ENCODE assay signal across 17 mouse cellular contexts in the genomic region with DNA sequence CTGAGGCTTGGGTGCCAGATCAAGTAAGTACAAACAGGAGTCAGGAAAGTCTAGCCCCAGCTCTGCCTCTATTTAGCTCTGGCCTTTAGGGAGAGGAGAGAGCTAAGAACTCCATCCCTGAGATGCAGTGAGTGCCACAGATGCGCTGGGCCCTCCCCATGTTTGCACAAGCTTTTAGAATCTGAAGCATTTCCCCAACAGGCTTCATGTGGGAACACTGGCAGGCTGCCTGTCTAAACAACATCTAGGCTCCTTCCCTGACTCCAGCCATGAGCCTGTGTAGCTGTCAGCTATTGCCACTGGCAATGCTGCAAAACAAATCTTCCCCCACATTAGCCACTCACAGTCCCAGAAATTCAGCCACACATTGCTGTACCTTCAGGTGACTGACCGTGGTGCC.
DNase-seq lines count a peak whose midpoint lies in the region; ATAC-seq and TF ChIP-seq lines count a peak whose summit lies in the region.
"Had no signal": no experiment of that assay in that cellular context is flagged by ENCODE, and none has a peak within 500 bp of the region (broad histone marks: within the 10 kb centered on the region; RNA-seq: fewer than 3 reads in every experiment).

No protein-coding gene starts in this region.

- no peak overlapping the region for H3K4me2 ChIP-seq in embryonic facial prominence, embryonic 14.5 days (ENCODE audit: low read depth, low read length)
- no peak overlapping the region for H3K4me2 ChIP-seq in kidney, postnatal 0 days (ENCODE audit: low read length)
- no peak overlapping the region for H3K4me2 ChIP-seq in lung, postnatal 0 days (replicated peaks; ENCODE audit: low read depth, low read length)
- H3K4me2 ChIP-seq: liver, embryonic 15.5 days had no signal

- TF ChIP-seq EP300 in lung, postnatal 0 days (IDR thresholded peaks at IDR 0.05) = peak; percentile 52; the same call in 1 of the 2 replicates

- H3K4me3 ChIP-seq in embryonic facial prominence, embryonic 14.5 days (ENCODE audit: low read depth, low read length) = no peak overlapping the region
- no peak overlapping the region for H3K4me3 ChIP-seq in embryonic facial prominence, embryonic 10.5 days
- no peak overlapping the region for H3K4me3 ChIP-seq in kidney, postnatal 0 days (replicated peaks; ENCODE audit: low read depth, low read length)
- no peak overlapping the region for H3K4me3 ChIP-seq in lung, postnatal 0 days (ENCODE audit: low read depth, low read length)
- H3K4me3 ChIP-seq: forebrain, embryonic 10.5 days; limb, embryonic 10.5 days; liver, embryonic 15.5 days; midbrain, embryonic 10.5 days had no signal

- peak; percentile 34 for DNase-seq in embryonic facial prominence, embryonic 14.5 days (ENCODE audit: low spot score)
- no peak for DNase-seq in embryonic facial prominence, embryonic 10.5 days (ENCODE audit: low spot score)
- DNase-seq in NIH3T3 (ENCODE audit: low read depth) = peak; percentile 76
- DNase-seq in kidney, postnatal 0 days (ENCODE audit: low spot score) = peak; percentile 64
- DNase-seq in lung, postnatal 0 days (ENCODE audit: low spot score) = peak; percentile 45
- no peak for DNase-seq in spleen, adult 18-20 months
- DNase-seq in gastrocnemius, postnatal 4 days (ENCODE audit: low spot score in 2 of 2) = no peak
- DNase-seq: adrenal gland, adult 8-10 months; cerebellum, postnatal 14 days; heart, postnatal 14 days; right cerebral cortex, postnatal 25 days; thymus, adult 2 months had no signal

- 61% methylated on average over 2 of the region's 2 CpGs for WGBS in embryonic facial prominence, embryonic 14.5 days
- WGBS in embryonic facial prominence, embryonic 10.5 days = 75% methylated on average over 2 of the region's 2 CpGs
- WGBS in kidney, postnatal 0 days = 70% methylated on average over 2 of the region's 2 CpGs
- 45% methylated on average over 2 of the region's 2 CpGs for WGBS in lung, postnatal 0 days

- no peaks in the 10 kb centered on the region for H3K36me3 ChIP-seq in embryonic facial prominence, embryonic 14.5 days (ENCODE audit: control insufficient read depth, insufficient read depth, low read length)
- no peaks in the 10 kb centered on the region for H3K36me3 ChIP-seq in embryonic facial prominence, embryonic 10.5 days (replicated peaks)
- H3K36me3 ChIP-seq in kidney, postnatal 0 days (ENCODE audit: insufficient read depth, low read length) = no peaks in the 10 kb centered on the region
- no peaks in the 10 kb centered on the region for H3K36me3 ChIP-seq in lung, postnatal 0 days (ENCODE audit: insufficient read depth, low read length)
- H3K36me3 ChIP-seq: forebrain, embryonic 10.5 days; limb, embryonic 10.5 days; liver, embryonic 15.5 days; midbrain, embryonic 10.5 days had no signal

- H3K4me1 ChIP-seq in embryonic facial prominence, embryonic 14.5 days (ENCODE audit: control insufficient read depth, insufficient read depth, low read length) = 0 out of 2 replicates have a peak, but pooled peaks cover 4% of the 10 kb centered on the region
- H3K4me1 ChIP-seq in embryonic facial prominence, embryonic 10.5 days = peaks cover 36% of the 10 kb centered on the region
- 0 out of 2 replicates have a peak, but pooled peaks cover 12% of the 10 kb centered on the region for H3K4me1 ChIP-seq in kidney, postnatal 0 days (replicated peaks; ENCODE audit: insufficient read depth, low read length)
- peaks cover 12% of the 10 kb centered on the region; the same call in 1 of the 2 replicates for H3K4me1 ChIP-seq in lung, postnatal 0 days (ENCODE audit: insufficient read depth, low read depth, low read length)
- H3K4me1 ChIP-seq: liver, embryonic 15.5 days had no signal

- ATAC-seq in embryonic facial prominence, embryonic 14.5 days (ENCODE audit: low read depth) = no peak
- ATAC-seq in kidney, postnatal 0 days (replicated peaks; ENCODE audit: low FRiP score, low read depth) = no peak
- ATAC-seq in lung, postnatal 0 days = 0 out of 2 replicates have a peak, but pooled peaks have one; percentile 23
- ATAC-seq in megakaryocyte progenitor cell, adult 5-6 weeks (replicated peaks; ENCODE audit: poor library complexity) = no peak

- H3K27me3 ChIP-seq in embryonic facial prominence, embryonic 14.5 days (replicated peaks; ENCODE audit: control insufficient read depth, insufficient read depth, low read length) = no peaks in the 10 kb centered on the region
- no peaks in the 10 kb centered on the region for H3K27me3 ChIP-seq in embryonic facial prominence, embryonic 10.5 days (replicated peaks; ENCODE audit: low read depth, poor library complexity, severe bottlenecking)
- H3K27me3 ChIP-seq in kidney, postnatal 0 days (ENCODE audit: insufficient read depth, low read length) = no peaks in the 10 kb centered on the region
- H3K27me3 ChIP-seq in lung, postnatal 0 days (replicated peaks; ENCODE audit: insufficient read depth, low read length) = no peaks in the 10 kb centered on the region
- H3K27me3 ChIP-seq: liver, embryonic 15.5 days had no signal

- no peaks in the 10 kb centered on the region for H3K9me3 ChIP-seq in embryonic facial prominence, embryonic 14.5 days (ENCODE audit: control insufficient read depth, low read length)
- H3K9me3 ChIP-seq in embryonic facial prominence, embryonic 10.5 days = no peaks in the 10 kb centered on the region
- H3K9me3 ChIP-seq in kidney, postnatal 0 days (replicated peaks; ENCODE audit: low read length) = no peaks in the 10 kb centered on the region
- no peaks in the 10 kb centered on the region for H3K9me3 ChIP-seq in lung, postnatal 0 days (ENCODE audit: low read length)
- H3K9me3 ChIP-seq: forebrain, embryonic 10.5 days; limb, embryonic 10.5 days; liver, embryonic 15.5 days; midbrain, embryonic 10.5 days had no signal

- no peak for TF ChIP-seq CTCF in kidney, postnatal 0 days (IDR thresholded peaks at IDR 0.05; ENCODE audit: low read depth)
- TF ChIP-seq CTCF in lung, postnatal 0 days (IDR thresholded peaks at IDR 0.05) = no peak

- H3K27ac ChIP-seq in embryonic facial prominence, embryonic 14.5 days (replicated peaks; ENCODE audit: low read depth, low read length) = no peak overlapping the region
- H3K27ac ChIP-seq in embryonic facial prominence, embryonic 10.5 days (replicated peaks) = no peak overlapping the region
- H3K27ac ChIP-seq in kidney, postnatal 0 days = no peak overlapping the region
- no peak overlapping the region for H3K27ac ChIP-seq in lung, postnatal 0 days (ENCODE audit: low read length)
- H3K27ac ChIP-seq: forebrain, embryonic 10.5 days; limb, embryonic 10.5 days; liver, embryonic 15.5 days; midbrain, embryonic 10.5 days had no signal

- no peak overlapping the region for H3K9ac ChIP-seq in embryonic facial prominence, embryonic 14.5 days (ENCODE audit: low read depth, low read length)
- H3K9ac ChIP-seq in kidney, postnatal 0 days (ENCODE audit: low read depth, low read length) = no peak overlapping the region
- no peak overlapping the region for H3K9ac ChIP-seq in lung, postnatal 0 days (replicated peaks; ENCODE audit: low read depth)
- H3K9ac ChIP-seq: liver, embryonic 15.5 days had no signal

Comparison
In these comparisons a context has a peak if more than half of its experiments do, and no peak if none do; other contexts are left out.
1. DNase-seq: peak in embryonic facial prominence, embryonic 14.5 days (single experiment), NIH3T3 (single experiment), kidney, postnatal 0 days (single experiment) and lung, postnatal 0 days (single experiment); none in embryonic facial prominence, embryonic 10.5 days (single experiment), spleen, adult 18-20 months (0 of 2) and gastrocnemius, postnatal 4 days (0 of 2).